Mouse (Mus musculus) urinary bladder, postnatal 4 days (tissue): Measurements from ENCODE around the gene Gnl2.

Experiments used
- DNase-seq, 2 experiments: peaks; one replicate each; pipeline ENCODE4 v3.0.0; 2021 to 2022; ENCODE audit warnings: low spot score in 2 of 2

Gene Gnl2

GRCm38 (mm10) chr4:125002978-125003377, 13.4 kb upstream of the Gnl2 start:
- DNase-seq, result no peak

GRCm38 (mm10) chr4:125004886-125005285, 11.5 kb upstream of the Gnl2 start:
- no peak for DNase-seq

GRCm38 (mm10) chr4:125007460-125007859, 8.9 kb upstream of the Gnl2 start:
- DNase-seq, result no peak

GRCm38 (mm10) chr4:125008220-125008619, 8.2 kb upstream of the Gnl2 start:
- no peak for DNase-seq

- no peak for DNase-seq
These were observed 7.7 kb upstream of the Gnl2 start for GRCm38 (mm10) chr4:125008712-125009111.

- DNase-seq, result peak in 1 of 2 experiments; percentile 38
These were observed 1.0 kb downstream of the Gnl2 start for GRCm38 (mm10) chr4:125017431-125017830.

GRCm38 (mm10) chr4:125020780-125021538, 4.6 kb downstream of the Gnl2 start:
- no peak for DNase-seq

- DNase-seq, result peak; percentile 85 to 94
These were observed 13.7 kb downstream of the Gnl2 start for GRCm38 (mm10) chr4:125029891-125030614.

GRCm38 (mm10) chr4:125034341-125034740, 18.0 kb downstream of the Gnl2 start:
- no peak for DNase-seq

- DNase-seq, result no peak
These were observed 28.1 kb downstream of the Gnl2 start for GRCm38 (mm10) chr4:125044454-125044853.

GRCm38 (mm10) chr4:125055385-125055784, 39.0 kb downstream of the Gnl2 start:
- DNase-seq, result no peak

- no peak for DNase-seq
These were observed 40.1 kb downstream of the Gnl2 start for GRCm38 (mm10) chr4:125056476-125056875.

GRCm38 (mm10) chr4:125057273-125057672, 40.9 kb downstream of the Gnl2 start:
- no peak for DNase-seq

- no peak for DNase-seq
These were observed 41.6 kb downstream of the Gnl2 start for GRCm38 (mm10) chr4:125058033-125058432.

- peak; percentile 48 to 69 for DNase-seq
These were observed 42.6 kb downstream of the Gnl2 start for GRCm38 (mm10) chr4:125059025-125059424.

- DNase-seq, result no peak
These were observed 47.4 kb downstream of the Gnl2 start for GRCm38 (mm10) chr4:125063829-125064228.

- peak in 1 of 2 experiments; percentile 38 for DNase-seq
These were observed 49.3 kb downstream of the Gnl2 start, which contains the start of gene Dnali1 for GRCm38 (mm10) chr4:125065517-125066307. Dnali1 (minus strand) TSS chr4:125065703.

- peak; percentile 87 to 92 for DNase-seq
These were observed 50.3 kb downstream of the Gnl2 start, which contains the start of gene Snip1 for GRCm38 (mm10) chr4:125066490-125067370. Snip1 (plus strand) TSS chr4:125066672.

- no peak for DNase-seq
These were observed 61.3 kb downstream of the Gnl2 start for GRCm38 (mm10) chr4:125077700-125078099.

- no peak for DNase-seq
These were observed 62.3 kb downstream of the Gnl2 start for GRCm38 (mm10) chr4:125078698-125079097.
